Mouse (Mus musculus) midbrain, embryonic 14.5 days (tissue): ENCODE measurements around the gene Slc4a1. TPM values are rescaled to one million over a fixed set of nuclear protein-coding genes. Genes with fewer than 3 reads are reported as not detected.

Experiments used
- ATAC-seq: fragments of 200-750 bp; cut with Nextera tagmentation; 2 replicates; pipeline ENCODE4 v1.8.0; 2017; ENCODE audit warnings: moderate number of reproducible peaks, moderate library complexity; ENCODE audit not compliant: low FRiP score, low TSS enrichment
- DNase-seq: peaks from one replicate; pipeline ENCODE4 v3.0.0-alpha.2; 2015
- H3K27ac ChIP-seq: fragments of 300-500 bp; sonication (generic); replicated peaks from 2 replicates; pipeline ENCODE4 v1.5.1; 2014; ENCODE audit warnings: mild to moderate bottlenecking, low read depth, low read length, moderate library complexity
- H3K27me3 ChIP-seq: fragments of 300-500 bp; sonication (generic); 2 replicates; pipeline ENCODE4 v1.6.1; 2014; ENCODE audit warnings: low read length, control low read depth, mixed read lengths; ENCODE audit not compliant: control insufficient read depth, insufficient read depth
- H3K36me3 ChIP-seq: fragments of 300-500 bp; sonication (generic); 2 replicates; pipeline ENCODE4 v1.6.1; 2014; ENCODE audit warnings: low read length, control low read depth; ENCODE audit not compliant: control insufficient read depth, insufficient read depth
- H3K4me1 ChIP-seq: fragments of 300-500 bp; sonication (generic); 2 replicates; pipeline ENCODE4 v1.6.1; 2014; ENCODE audit warnings: mild to moderate bottlenecking, antibody characterized with exemption, low read length, control low read depth; ENCODE audit not compliant: control insufficient read depth, insufficient read depth
- H3K4me2 ChIP-seq: fragments of 300-500 bp; sonication (generic); 2 replicates; pipeline ENCODE4 v1.6.1; 2014; ENCODE audit warnings: mild to moderate bottlenecking, low read length, moderate library complexity
- H3K4me3 ChIP-seq: fragments of 300-500 bp; sonication (generic); replicated peaks from 2 replicates; pipeline ENCODE4 v1.5.1; 2014; ENCODE audit warnings: low read depth, low read length
- H3K9ac ChIP-seq: fragments of 300-500 bp; sonication (generic); replicated peaks from 2 replicates; pipeline ENCODE4 v1.6.1; 2014; ENCODE audit warnings: mild to moderate bottlenecking, low read length, moderate library complexity
- H3K9me3 ChIP-seq: fragments of 300-500 bp; sonication (generic); 2 replicates; pipeline ENCODE4 v1.6.1; 2016; ENCODE audit warnings: low read length, control low read depth, mixed read lengths; ENCODE audit not compliant: control insufficient read depth
- WGBS: fragments of 180-500 bp; shearing (Covaris S2); extraction: QIAGEN DNeasy Blood & Tissue Kit; methylation state at CpG from one replicate; pipeline ENCODE4 v1.1.7; 2014; 5-methylcytosine and 5-hydroxymethylcytosine counted together
- polyA plus RNA-seq: library from polyadenylated mRNA; unstranded; fragments of >200 nt; fragmentation: Nextera tagmentation; extraction: Ambion mirVana; gene quantifications from 2 replicates; pipeline ENCODE4 v1.2.1, GENCODE M21; 2014

Gene Slc4a1
- polyA plus RNA-seq, 1 experiment from 2014 or later = 2.3 TPM

DNA sequence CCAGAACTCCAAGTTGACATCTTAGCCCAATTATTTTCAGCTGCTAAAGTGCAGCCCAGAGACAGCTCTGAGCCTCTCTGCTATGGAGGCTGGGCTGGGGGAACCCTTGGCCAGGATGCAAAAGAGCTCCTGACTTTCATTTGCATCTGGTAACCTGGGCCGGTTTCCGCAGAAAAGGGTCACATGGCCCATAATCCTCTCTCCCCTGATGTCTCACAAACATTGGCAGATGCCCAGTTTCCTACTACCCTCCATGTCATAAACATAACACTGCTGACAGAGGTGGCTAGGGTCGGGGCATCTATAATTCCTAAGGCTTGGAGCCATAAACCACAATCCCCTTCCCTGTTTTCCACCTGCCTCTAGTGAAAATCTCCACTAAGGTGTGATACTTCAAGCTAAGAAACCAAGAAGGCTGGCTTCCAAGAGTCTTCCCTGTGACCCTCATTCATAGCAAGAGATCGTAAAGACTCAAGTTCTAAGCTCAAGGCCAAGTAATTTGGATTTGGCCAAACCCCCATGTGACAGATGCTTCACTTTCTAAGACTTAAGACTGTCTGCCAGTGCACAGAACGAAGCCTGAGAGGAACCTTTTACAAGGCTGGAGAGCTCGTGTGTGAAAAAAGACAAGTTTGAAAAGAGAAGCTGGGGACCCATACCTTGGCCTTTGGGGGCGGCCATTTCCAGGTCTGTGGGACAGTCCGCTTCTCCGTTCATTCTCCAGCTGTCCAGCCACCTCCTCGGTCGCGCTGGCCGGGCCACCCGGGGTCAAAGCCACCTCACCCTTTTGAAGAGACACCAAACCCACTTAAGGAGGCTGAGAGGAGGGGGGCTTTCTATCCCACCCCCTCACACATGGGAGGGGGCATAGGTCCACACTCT is 50.1 kb downstream of the Slc4a1 start:
- H3K9me3 ChIP-seq = no peaks in the 10 kb centered on the region
- peaks cover 14% of the 10 kb centered on the region for H3K4me1 ChIP-seq
- ATAC-seq = no peak
- peak overlapping the region; percentile 100 for H3K9ac ChIP-seq
- H3K4me3 ChIP-seq = peak overlapping the region; percentile 99
- peaks cover 48% of the 10 kb centered on the region for H3K36me3 ChIP-seq
- H3K27me3 ChIP-seq = no peaks in the 10 kb centered on the region
- WGBS = 8% methylated on average over 14 of the region's 14 CpGs
- H3K27ac ChIP-seq = peak overlapping the region; percentile 99
- peak; percentile 34 for DNase-seq
- H3K4me2 ChIP-seq = peak overlapping the region; percentile 90

- no peak overlapping the region for H3K27ac ChIP-seq
- DNase-seq (no peak), ATAC-seq (no peak)
- no peaks in the 10 kb centered on the region for H3K9me3 ChIP-seq
- peaks cover 11% of the 10 kb centered on the region for H3K4me1 ChIP-seq
- no peak overlapping the region for H3K4me2 ChIP-seq
- WGBS = 87% methylated on average over 12 of the region's 12 CpGs
- no peak overlapping the region for H3K9ac ChIP-seq
- H3K36me3 ChIP-seq = peaks cover 64% of the 10 kb centered on the region
- no peak overlapping the region for H3K4me3 ChIP-seq
- H3K27me3 ChIP-seq = no peaks in the 10 kb centered on the region
These were observed 51.7 kb downstream of the Slc4a1 start for GRCm38 (mm10) chr11:102314321-102314720.

GRCm38 (mm10) chr11:102312586-102312985 is 53.4 kb downstream of the Slc4a1 start:
- Histone ChIP-seq H3K36me3 (peaks cover 73% of the 10 kb centered on the region), H3K4me2 (no peak overlapping the region), H3K27me3 (no peaks in the 10 kb centered on the region), H3K27ac (no peak overlapping the region), H3K4me3 (no peak overlapping the region), H3K4me1 (peaks cover 11% of the 10 kb centered on the region), H3K9me3 (no peaks in the 10 kb centered on the region), H3K9ac (no peak overlapping the region)
- DNase-seq = no peak
- no peak for ATAC-seq
- WGBS = 81% methylated on average over 6 of the region's 6 CpGs

DNA sequence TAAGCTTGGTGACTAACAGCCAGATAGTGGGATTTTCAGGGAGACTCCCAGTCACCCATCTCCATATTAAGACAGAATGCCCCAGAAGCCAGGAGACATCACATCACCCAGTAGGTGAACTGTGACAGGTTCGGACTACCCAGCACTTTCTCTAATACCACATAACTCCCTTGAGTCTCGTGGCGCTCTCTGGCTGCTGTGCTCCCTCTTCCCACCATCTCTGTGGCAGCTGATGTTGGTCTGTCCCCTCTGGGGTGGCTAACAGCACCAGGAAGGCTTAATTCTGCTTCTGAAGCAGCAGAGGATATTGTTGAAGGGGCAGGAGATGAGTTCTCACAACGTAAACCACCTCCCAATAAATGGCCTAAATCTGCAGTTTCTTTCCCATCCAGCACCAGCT is 54.0 kb downstream of the Slc4a1 start:
- Histone ChIP-seq H3K27me3 (no peaks in the 10 kb centered on the region), H3K4me3 (no peak overlapping the region), H3K36me3 (peaks cover 79% of the 10 kb centered on the region), H3K9me3 (no peaks in the 10 kb centered on the region), H3K9ac (no peak overlapping the region), H3K4me2 (no peak overlapping the region), H3K4me1 (peaks cover 11% of the 10 kb centered on the region), H3K27ac (no peak overlapping the region)
- DNase-seq (no peak), ATAC-seq (no peak)
- WGBS = 88% methylated on average over 4 of the region's 4 CpGs

DNA sequence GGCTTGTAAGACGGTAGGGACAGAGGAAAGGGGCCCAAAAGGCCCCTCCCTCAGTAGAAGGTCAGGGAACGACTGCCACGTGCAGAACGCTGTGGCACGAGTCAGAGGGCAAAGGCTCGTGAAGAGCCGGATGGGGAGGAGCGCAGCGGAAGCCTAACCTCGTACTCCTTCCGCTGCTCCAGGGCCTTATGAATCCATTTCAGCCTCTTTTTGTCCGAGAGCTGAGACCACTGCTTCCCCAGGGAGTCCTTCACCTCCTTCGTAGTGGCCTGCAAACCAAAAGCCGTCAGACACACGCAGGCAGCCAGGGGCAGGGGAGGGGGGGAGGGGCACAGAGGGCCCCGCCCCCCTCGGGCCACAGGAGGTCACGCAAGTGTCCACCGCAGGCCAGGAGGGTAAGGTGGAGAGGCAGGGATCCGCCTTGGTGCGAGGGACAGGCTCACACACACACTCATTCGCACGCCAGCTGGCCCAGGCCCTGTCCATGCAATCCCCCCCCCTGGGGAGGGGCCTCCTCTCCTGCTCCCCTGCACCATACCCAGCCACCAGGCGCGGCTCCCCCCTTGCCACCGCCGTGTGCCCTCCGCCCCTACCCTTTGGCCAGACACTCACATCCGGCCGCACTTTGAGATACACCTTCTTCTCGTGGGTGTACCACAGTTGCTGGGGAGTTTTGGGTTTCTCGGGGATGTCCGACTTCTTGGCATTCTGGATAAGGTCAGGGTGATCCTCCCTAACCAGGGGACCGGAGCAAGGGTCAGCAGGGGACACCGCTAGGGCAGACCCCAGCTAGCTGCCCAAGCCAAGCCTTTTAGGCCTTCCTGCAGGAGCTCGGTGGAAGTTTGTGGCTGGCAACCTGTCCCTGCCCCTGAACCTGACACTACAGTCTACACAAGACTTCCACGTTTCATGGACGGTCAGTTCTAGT is 55.0 kb downstream of the Slc4a1 start:
- H3K27me3 ChIP-seq = no peaks in the 10 kb centered on the region
- H3K9ac ChIP-seq = 0 out of 2 replicates have a peak overlapping the region, but pooled peaks have one; percentile 9
- DNase-seq (no peak), ATAC-seq (no peak)
- no peaks in the 10 kb centered on the region for H3K9me3 ChIP-seq
- H3K4me3 ChIP-seq = no peak overlapping the region
- no peak overlapping the region for H3K4me2 ChIP-seq
- WGBS = 46% methylated on average over 38 of the region's 38 CpGs
- peaks cover 89% of the 10 kb centered on the region for H3K36me3 ChIP-seq
- H3K4me1 ChIP-seq = peaks cover 8% of the 10 kb centered on the region
- H3K27ac ChIP-seq = no peak overlapping the region; the same call in 1 of the 2 replicates

DNA sequence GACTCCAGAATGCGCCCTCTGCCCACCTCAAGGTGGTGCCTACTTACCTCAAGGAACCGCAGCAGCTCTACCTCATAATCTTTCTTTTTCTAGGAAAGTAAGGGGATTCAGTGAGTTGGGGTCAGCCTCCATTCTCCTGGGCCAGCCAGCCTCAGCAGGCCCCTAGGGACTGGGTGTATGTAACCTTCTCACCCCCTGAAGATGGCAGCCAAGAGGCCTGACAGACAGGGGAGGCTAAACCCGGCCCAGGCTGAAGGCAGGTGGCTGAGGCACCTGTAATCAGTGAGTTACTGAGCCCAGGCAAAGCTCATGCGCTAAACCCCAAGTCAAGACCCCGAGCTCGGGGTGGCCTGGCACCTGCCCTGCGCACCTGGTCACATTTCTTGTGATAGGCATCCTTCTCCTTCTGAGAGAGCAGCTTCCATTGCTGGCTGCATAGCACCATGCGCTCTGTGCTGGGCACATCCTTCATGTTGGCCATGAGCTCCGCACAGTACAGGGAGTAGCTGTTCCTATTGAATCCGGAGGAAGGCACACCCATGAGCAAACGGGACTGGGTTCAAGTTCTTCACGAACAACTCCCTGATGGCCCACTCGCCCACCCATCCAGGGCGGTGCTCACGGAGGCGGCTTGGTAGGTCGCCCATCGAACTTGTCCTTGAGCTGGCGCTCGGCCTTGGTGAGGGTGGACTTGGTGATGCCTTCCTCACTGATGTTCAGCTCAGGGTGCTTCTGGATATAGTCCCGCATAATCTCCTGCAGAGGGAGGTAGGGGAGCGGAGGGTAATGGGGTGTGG is 56.0 kb downstream of the Slc4a1 start:
- Histone ChIP-seq H3K36me3 (peaks cover 88% of the 10 kb centered on the region), H3K9ac (no peak overlapping the region), H3K4me1 (0 out of 2 replicates have a peak, but pooled peaks cover 3% of the 10 kb centered on the region), H3K4me2 (no peak overlapping the region; the same call in 1 of the 2 replicates), H3K27me3 (no peaks in the 10 kb centered on the region), H3K4me3 (peak overlapping the region; percentile 24; the same call in 1 of the 2 replicates), H3K27ac (no peak overlapping the region), H3K9me3 (no peaks in the 10 kb centered on the region)
- no peak for DNase-seq
- no peak for ATAC-seq
- WGBS = 89% methylated on average over 22 of the region's 22 CpGs

DNA sequence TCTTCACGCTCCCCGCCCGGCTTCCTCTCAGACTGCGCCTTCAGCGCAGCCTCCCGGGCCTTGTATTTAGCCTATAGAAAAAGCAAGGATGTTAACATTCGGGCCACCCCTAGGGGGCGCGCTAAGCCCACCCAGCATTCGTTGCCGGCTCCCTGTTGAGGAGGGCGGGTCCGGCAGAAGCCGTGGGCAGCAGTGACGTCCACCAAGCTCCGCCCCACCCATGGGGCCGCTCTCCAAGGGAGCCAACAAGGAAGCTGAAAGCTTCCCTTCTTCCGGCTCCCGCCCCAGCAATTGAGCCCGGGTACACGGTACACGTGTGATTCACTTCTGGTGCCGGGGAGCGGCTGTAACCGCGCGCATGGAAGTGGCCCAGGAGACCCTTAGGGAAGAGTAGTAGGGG is 57.0 kb downstream of the Slc4a1 start:
- H3K36me3 ChIP-seq = peaks cover 77% of the 10 kb centered on the region
- H3K27me3 ChIP-seq = no peaks in the 10 kb centered on the region

DNA sequence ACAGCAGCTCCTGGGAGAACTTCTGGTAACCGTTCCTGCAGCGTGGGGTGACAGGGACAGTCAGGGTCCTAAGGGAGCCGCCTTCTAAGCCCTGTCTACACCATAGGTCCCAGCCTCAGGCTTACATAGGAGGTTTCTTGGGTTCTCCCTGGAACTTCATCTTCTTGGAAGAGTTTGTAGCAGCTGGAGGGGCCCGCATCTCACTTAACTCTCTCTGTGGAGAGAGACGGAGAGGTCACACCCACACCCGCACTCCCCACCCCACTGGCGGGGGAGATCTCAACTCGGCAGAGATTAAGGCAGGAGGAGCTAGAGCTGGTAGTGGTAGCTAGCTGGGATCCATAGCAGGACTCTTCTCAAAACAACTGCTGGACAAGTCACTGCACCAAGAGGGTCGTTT is 57.9 kb downstream of the Slc4a1 start:
- Histone ChIP-seq H3K36me3 (peaks cover 69% of the 10 kb centered on the region), H3K27me3 (no peaks in the 10 kb centered on the region), H3K4me2 (no peak overlapping the region), H3K4me1 (0 out of 2 replicates have a peak, but pooled peaks cover 3% of the 10 kb centered on the region), H3K9me3 (no peaks in the 10 kb centered on the region), H3K27ac (no peak overlapping the region), H3K4me3 (no peak overlapping the region), H3K9ac (no peak overlapping the region)
- WGBS = 82% methylated on average over 9 of the region's 9 CpGs
- DNase-seq (no peak), ATAC-seq (no peak)

More for the DNA sequence above, 57.0 kb downstream of the Slc4a1 start:
- Histone ChIP-seq H3K4me3 (peak overlapping the region; percentile 24), H3K4me2 (peak overlapping the region; percentile 54), H3K27ac (peak overlapping the region; percentile 63), H3K4me1 (0 out of 2 replicates have a peak, but pooled peaks cover 3% of the 10 kb centered on the region), H3K9me3 (no peaks in the 10 kb centered on the region), H3K9ac (peak overlapping the region; percentile 3; the same call in 1 of the 2 replicates)
- DNase-seq (peak; percentile 97), ATAC-seq (peak; percentile 87)
- under 1% methylated on average over 27 of the region's 27 CpGs for WGBS
